Mouse (Mus musculus): ENCODE measurements around the gene Zbtb4. TPM values are rescaled to one million over a fixed set of nuclear protein-coding genes. Genes with fewer than 3 reads are reported as not detected.

Gene Zbtb4
- total and polyA plus RNA-seq, 3 experiments = 2.4 to 2.7 TPM; not detected in 1

- no peak for TF ChIP-seq MEF2A (IDR thresholded peaks at IDR 0.05; ENCODE audit: extremely low read depth, insufficient replicate concordance, low read depth, low read length, poor library complexity, severe bottlenecking)
- TF ChIP-seq TAL1 (IDR thresholded peaks at IDR 0.05; ENCODE audit: low read length) = 0 out of 2 replicates have a peak, but pooled peaks have one; percentile 7
- peak; percentile 23; the same call in 1 of the 2 replicates for TF ChIP-seq ELF1 (IDR thresholded peaks at IDR 0.05; ENCODE audit: low read depth, low read length)
Measured at GRCm38 (mm10) chr11:69758971-69759721, 6.6 kb upstream of the Zbtb4 start (continued).

DNA sequence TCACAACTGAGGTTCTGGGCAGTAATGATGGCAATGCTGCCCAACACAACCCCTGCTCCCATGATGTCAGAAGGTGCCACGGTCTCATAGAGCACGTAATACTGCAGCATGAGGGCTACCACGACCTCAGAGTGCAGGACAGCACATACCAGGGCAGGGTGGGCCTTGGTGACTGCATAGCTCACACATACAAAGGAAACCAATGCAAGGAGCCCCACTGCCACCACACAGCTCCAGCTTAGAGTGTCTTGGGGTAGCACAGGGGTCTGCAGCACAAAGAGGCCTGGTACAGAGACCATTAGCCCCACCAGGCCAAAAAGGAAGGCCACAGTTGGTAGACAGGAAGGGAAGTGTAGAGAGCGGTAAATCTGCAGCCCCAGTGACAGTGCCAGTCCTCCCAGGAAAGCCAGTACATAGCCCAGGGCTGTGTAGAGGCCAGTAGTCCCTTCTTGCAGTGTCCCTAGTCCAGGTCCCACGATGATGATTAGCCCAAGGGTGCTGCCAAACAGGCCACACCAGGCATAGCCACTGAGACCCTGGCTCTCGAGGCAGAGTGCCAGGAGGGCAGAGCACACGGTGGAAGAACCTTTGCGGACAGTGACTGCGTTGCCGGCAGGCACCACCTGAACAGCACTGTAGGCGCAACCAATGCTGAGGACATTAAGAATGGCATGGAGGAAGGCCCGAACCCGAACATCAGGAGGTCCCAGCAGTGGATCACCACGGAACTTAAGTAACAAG, 5.4 kb upstream of the Zbtb4 start:
- Histone ChIP-seq H3K9me3 (replicated peaks; ENCODE audit: insufficient read depth, low read length) (no peaks in the 10 kb centered on the region), H3K36me3 (ENCODE audit: control insufficient read depth in 1 of 2, insufficient read depth in 2 of 2, low read length in 2 of 2) (peaks cover 0 to 16% of the 10 kb centered on the region in 2 experiments; a peak in 2 of 4 replicates), H3K79me2 (ENCODE audit: control insufficient read depth, insufficient read depth, low read length, poor library complexity) (peaks cover 24% of the 10 kb centered on the region), H3K4me3 (ENCODE audit: control insufficient read depth in 1 of 2, insufficient read depth in 1 of 2, low read depth in 2 of 2, low read length in 2 of 2) (peak overlapping the region; percentile 70 to 85), H3K27me3 (ENCODE audit: control insufficient read depth in 1 of 2, insufficient read depth in 2 of 2, low read length in 2 of 2) (no peaks in the 10 kb centered on the region), H3K9ac (ENCODE audit: control insufficient read depth, low read depth, low read length, poor library complexity, severe bottlenecking) (peak overlapping the region; percentile 84), H3K27ac (ENCODE audit: control insufficient read depth, low read depth, low read length) (peak overlapping the region; percentile 96), H3K4me1 (ENCODE audit: control insufficient read depth in 1 of 2, insufficient read depth in 2 of 2, low read length in 2 of 2) (peaks cover 5 to 24% of the 10 kb centered on the region in 2 experiments)
- no peak for TF ChIP-seq POLR2AphosphoS2 (IDR thresholded peaks at IDR 0.05; ENCODE audit: low read length)
- TF ChIP-seq MAFK (IDR thresholded peaks at IDR 0.05; ENCODE audit: borderline replicate concordance, low read depth, low read length) = no peak
- no peak for TF ChIP-seq RCOR1 (IDR thresholded peaks at IDR 0.05; ENCODE audit: low read depth, low read length)
- TF ChIP-seq TBP (IDR thresholded peaks at IDR 0.05; ENCODE audit: low read depth, low read length) = no peak
- TF ChIP-seq EP300 (IDR thresholded peaks at IDR 0.05; ENCODE audit: low read depth in 1 of 2, low read length in 2 of 2) = no peak
- no peak for TF ChIP-seq E2F4 (IDR thresholded peaks at IDR 0.05; ENCODE audit: borderline replicate concordance, low read depth, low read length)
- no peak for TF ChIP-seq KAT2A (conservative IDR thresholded peaks at IDR 0.05; ENCODE audit: low read depth, low read length)
- no peak for TF ChIP-seq JUND (IDR thresholded peaks at IDR 0.05; ENCODE audit: low read depth, low read length)
- TF ChIP-seq MYB (IDR thresholded peaks at IDR 0.05; ENCODE audit: low read depth, low read length) = no peak
- no peak for TF ChIP-seq GATA1 (IDR thresholded peaks at IDR 0.05; ENCODE audit: low read depth, low read length)
- peak; percentile 45 for DNase-seq (ENCODE audit: low read depth, low spot score)

DNA sequence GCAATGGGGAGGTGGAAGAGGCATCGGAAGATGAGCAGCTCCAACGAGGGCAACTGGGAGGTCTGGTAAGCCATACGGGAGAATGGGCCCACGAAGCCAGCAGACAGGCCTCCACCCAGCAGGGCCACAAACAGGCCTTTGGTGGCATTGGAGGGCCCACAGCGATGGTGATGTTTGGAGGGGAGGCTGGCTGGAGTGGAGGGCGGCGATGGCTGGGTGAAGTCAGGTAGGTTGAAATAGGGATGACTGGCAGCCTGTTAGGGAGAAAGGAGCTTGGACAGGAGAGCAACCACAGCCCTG, 4.9 kb upstream of the Zbtb4 start:
- Histone ChIP-seq H3K27ac (ENCODE audit: control insufficient read depth, low read depth, low read length) (no peak overlapping the region), H3K9ac (ENCODE audit: control insufficient read depth, low read depth, low read length, poor library complexity, severe bottlenecking) (no peak overlapping the region), H3K9me3 (replicated peaks; ENCODE audit: insufficient read depth, low read length) (no peaks in the 10 kb centered on the region), H3K36me3 (ENCODE audit: control insufficient read depth in 1 of 2, insufficient read depth in 2 of 2, low read length in 2 of 2) (peaks cover 0 to 12% of the 10 kb centered on the region in 2 experiments; a peak in 2 of 4 replicates), H3K4me3 (ENCODE audit: control insufficient read depth in 1 of 2, insufficient read depth in 1 of 2, low read depth in 2 of 2, low read length in 2 of 2) (no peak overlapping the region), H3K79me2 (ENCODE audit: control insufficient read depth, insufficient read depth, low read length, poor library complexity) (peaks cover 20% of the 10 kb centered on the region), H3K4me1 (ENCODE audit: control insufficient read depth in 1 of 2, insufficient read depth in 2 of 2, low read length in 2 of 2) (peaks cover 6 to 26% of the 10 kb centered on the region in 2 experiments), H3K27me3 (ENCODE audit: control insufficient read depth in 1 of 2, insufficient read depth in 2 of 2, low read length in 2 of 2) (no peaks in the 10 kb centered on the region)
- DNase-seq (ENCODE audit: low read depth, low spot score) = no peak
- no peak for TF ChIP-seq POLR2AphosphoS5 (IDR thresholded peaks at IDR 0.05; ENCODE audit: borderline replicate concordance, low read depth, low read length)
- TF ChIP-seq ZKSCAN1 (IDR thresholded peaks at IDR 0.05; ENCODE audit: low read depth, low read length) = no peak
- TF ChIP-seq TAL1 (IDR thresholded peaks at IDR 0.05; ENCODE audit: low read length) = no peak
- TF ChIP-seq GATA1 (IDR thresholded peaks at IDR 0.05; ENCODE audit: low read depth, low read length) = no peak
- TF ChIP-seq USF1 (IDR thresholded peaks at IDR 0.05; ENCODE audit: low read depth, low read length) = no peak
- TF ChIP-seq EP300 (IDR thresholded peaks at IDR 0.05; ENCODE audit: low read depth in 1 of 2, low read length in 2 of 2) = no peak

Measured in MEL (cell line).